Mouse (Mus musculus) liver, adult 2 months (tissue): ENCODE data around the gene S1pr4.

Source experiments
- CTCF ChIP-seq: fragments of 200-500 bp; IDR thresholded peaks from 2 replicates; pipeline ENCODE4 v1.5.1; 2011; ENCODE audit warnings: low read depth, low read length, control low read depth
- POLR2A ChIP-seq: fragments of 200-500 bp; IDR thresholded peaks from 2 replicates; pipeline ENCODE4 v1.6.1; 2011; ENCODE audit warnings: low read length, control low read depth; ENCODE audit not compliant: insufficient read depth; ENCODE audit errors: extremely low read depth

DNA sequence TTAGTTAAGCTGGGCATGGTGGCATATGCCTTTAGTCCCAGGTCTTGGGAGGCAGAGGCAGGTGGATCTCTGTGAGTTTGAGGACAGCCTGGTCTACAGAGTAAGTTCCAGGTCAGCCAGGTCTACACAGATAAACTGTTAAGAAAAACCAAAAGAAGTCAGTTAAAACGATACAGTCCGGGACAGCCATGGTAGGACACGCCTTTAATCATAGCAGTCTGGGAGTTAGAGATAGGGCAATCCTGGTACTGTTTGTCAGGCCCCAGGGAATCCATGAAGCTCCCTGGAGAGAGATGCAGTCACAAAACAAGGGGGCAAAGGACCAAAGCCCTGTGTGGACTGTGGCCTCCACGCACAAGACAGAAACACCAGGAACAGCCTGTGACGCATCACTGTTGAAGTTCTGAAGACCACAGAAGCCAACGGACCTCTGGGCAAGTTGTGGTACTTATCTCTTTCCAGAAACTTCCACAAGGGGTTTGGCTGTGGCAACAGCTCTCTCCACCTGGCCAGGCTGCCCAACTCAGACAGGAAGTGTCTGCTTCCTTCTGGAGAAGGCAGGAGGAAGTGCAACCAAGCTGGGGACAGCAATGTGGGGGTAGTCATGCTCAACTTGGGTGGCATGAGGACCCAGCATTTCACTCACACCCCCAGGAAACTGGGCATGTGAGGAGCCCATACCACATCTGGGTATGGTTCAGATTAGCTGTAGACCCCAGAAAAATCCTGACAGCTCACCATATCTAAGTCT, 19.5 kb upstream of the S1pr4 start:
- no peak for TF ChIP-seq CTCF
- TF ChIP-seq POLR2A: no peak
